Mouse (Mus musculus) cerebellum, adult 18-20 months (tissue): Measurements from ENCODE around the gene Btnl10.

Source experiments
- DNase-seq, 2 experiments: peaks; one replicate each; pipeline ENCODE4 v3.0.0; 2021

The Btnl10 gene

GRCm38 (mm10) chr11:58959921-58960465 lies 42.3 kb downstream of the Btnl10 start:
- DNase-seq = peak; percentile 90 to 93

DNA sequence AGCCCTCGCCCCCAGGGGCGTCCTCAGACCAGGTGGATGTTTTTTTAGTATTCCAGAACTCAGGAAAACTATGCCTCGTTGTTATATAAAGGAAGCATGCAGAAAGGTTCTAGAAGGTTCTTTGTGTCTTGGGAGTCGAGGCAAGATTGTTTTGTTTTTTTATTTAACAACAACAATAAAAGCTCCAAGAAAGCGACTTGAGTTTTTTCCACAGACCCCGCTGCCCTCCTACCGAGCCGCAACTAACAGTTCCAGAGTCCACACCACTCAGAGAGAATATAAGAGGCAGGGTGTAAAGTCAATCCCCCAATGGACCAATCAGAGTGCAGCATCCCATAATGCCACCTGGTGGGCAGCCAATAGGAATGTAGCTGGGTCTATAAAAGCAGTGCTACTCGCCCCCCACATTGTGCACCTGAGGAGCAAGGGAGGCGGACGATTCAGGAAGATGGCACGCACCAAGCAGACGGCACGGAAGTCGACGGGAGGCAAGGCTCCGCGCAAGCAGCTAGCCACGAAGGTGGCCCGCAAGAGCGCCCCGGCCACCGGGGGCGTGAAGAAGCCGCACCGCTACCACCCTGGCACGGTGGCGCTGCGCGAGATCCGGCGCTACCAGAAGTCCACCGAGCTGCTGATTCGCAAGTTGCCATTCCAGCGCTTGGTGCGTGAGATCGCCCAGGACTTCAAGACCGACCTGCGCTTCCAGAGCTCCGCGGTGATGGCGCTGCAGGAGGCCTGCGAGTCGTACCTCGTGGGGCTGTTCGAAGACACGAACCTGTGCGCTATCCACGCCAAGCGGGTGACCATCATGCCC lies 43.9 kb downstream of the Btnl10 start:
- peak in 1 of 2 experiments; percentile 33 for DNase-seq

DNA sequence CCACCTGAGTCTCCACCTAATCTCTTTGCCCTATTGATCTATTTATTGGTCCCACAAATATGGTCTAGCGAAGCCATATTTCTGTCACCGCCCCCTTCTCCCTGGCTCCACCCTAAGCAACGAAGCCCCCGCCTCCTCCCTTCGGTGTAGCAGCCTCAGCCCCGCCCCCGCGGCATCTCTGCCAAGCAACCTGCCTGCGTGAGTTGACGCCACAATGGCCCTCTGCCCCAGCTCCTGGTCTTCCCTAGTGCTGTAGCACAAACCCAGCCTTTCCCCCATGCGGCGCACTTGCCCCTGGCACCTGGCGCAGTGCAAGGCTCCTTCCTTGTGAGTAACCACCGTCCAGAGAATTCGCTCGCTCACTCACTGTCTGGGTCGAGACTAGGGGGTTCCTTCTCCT lies 45.8 kb downstream of the Btnl10 start:
- DNase-seq = peak; percentile 44

GRCm38 (mm10) chr11:58964216-58964615 lies 46.5 kb downstream of the Btnl10 start:
- DNase-seq = no peak

DNA sequence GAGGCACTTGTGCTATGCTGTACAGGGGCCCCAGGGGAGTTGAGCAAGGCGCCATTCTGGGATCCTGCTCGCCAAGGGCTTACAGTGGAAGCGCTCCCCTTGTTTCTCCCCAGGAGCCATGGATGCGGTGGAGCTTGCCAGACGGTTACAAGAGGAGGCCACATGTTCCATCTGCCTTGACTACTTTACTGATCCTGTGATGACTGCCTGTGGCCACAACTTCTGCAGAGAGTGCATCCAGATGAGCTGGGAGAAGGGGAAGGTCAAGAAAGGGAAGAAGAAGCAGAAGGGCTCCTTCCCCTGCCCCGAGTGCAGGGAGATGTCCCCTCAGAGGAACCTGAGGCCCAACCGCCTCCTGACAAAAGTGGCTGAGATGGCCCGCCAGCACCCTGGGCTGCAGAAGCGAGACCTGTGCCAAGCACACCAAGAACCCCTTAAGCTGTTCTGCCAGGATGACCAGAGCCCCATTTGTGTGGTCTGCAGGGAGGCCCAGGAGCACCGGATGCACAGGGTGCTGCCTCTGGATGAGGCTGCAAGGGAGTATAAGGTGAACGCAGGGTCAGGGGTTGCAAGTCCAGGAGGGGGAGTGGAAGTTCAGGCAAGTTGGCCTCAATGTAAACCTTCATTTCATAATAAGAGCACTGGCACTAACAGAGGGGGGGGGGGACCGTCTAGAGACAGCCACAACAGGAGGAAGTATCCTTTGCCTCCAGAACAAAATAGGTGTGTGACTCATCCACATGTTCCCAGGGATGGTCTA lies 47.5 kb downstream of the Btnl10 start:
- no peak for DNase-seq

GRCm38 (mm10) chr11:58967346-58967745 lies 49.6 kb downstream of the Btnl10 start:
- no peak for DNase-seq

- DNase-seq = no peak
These were observed 50.8 kb downstream of the Btnl10 start for GRCm38 (mm10) chr11:58968551-58968950.

GRCm38 (mm10) chr11:58969027-58969426 lies 51.3 kb downstream of the Btnl10 start:
- no peak for DNase-seq

DNA sequence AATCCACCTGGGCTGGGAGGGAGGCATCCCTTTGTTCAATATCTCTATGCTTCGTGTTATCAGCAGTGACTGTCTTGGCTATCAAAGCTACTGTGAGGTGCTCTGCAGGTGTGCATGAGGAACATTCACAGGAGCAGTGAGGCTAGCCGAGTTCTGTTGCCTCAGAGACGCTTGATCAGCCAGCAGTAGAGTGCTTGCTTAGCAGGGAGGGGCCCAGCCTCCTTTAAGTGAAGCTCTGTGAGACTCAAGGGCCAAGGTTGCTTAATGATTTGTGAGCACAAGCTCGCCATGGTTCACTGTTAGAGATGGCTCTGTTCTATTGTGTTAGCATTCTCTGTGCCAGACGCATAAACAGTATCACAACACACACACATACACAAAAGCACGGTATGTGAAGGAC lies 52.0 kb downstream of the Btnl10 start:
- DNase-seq = no peak

- DNase-seq = no peak
These were observed 53.3 kb downstream of the Btnl10 start for GRCm38 (mm10) chr11:58970831-58971530.

- no peak for DNase-seq
These were observed 54.1 kb downstream of the Btnl10 start for GRCm38 (mm10) chr11:58971796-58972195.

GRCm38 (mm10) chr11:58974414-58974813 lies 56.7 kb downstream of the Btnl10 start:
- no peak for DNase-seq
